ENCODE assay signal across 17 mouse cellular contexts in genomic region chr2:156222100-156222499, GRCm38 (mm10). TPM values are rescaled to one million over a fixed set of nuclear protein-coding genes. Genes with fewer than 3 reads are reported as not detected.
A peak's percentile ranks its signal among the peaks of the same experiment; 100 is the strongest.
DNase-seq lines count a peak whose midpoint lies in the region; ATAC-seq and TF ChIP-seq lines count a peak whose summit lies in the region.
"Had no signal": no experiment of that assay in that cellular context is flagged by ENCODE, and none has a peak within 500 bp of the region (broad histone marks: within the 10 kb centered on the region; RNA-seq: fewer than 3 reads in every experiment).

No protein-coding gene starts in this region.

- TF ChIP-seq CTCF in brain, embryonic 14.5 days (IDR thresholded peaks at IDR 0.05; ENCODE audit: borderline replicate concordance, extremely low read depth, insufficient read depth, insufficient read length), result no peak

- peak; percentile 79 for ATAC-seq in frontal cortex, adult (ENCODE audit: low TSS enrichment)
- ATAC-seq: forebrain, embryonic 14.5 days; forebrain, embryonic 16.5 days had no signal

- no peak for TF ChIP-seq POLR2A in brain, embryonic 14.5 days (IDR thresholded peaks at IDR 0.05; ENCODE audit: borderline replicate concordance, extremely low read depth, insufficient read depth, insufficient read length, poor library complexity, severe bottlenecking)

- DNase-seq in frontal cortex, adult 2 months (ENCODE audit: extremely low spot score in 1 of 2, low spot score in 1 of 2), result no peak
- peak; percentile 33 for DNase-seq in layer of hippocampus, adult 9-11 months
- DNase-seq in layer of hippocampus, adult 8-10 months (ENCODE audit: low spot score in 2 of 2), result no peak
- DNase-seq in 3T3-L1 (ENCODE audit: low read depth, low spot score), result peak; percentile 37
- peak; percentile 5 for DNase-seq in brain, embryonic 14.5 days (ENCODE audit: low read depth)
- no peak for DNase-seq in adrenal gland, postnatal 36 days
- DNase-seq: adrenal gland, adult 2 months; adrenal gland, postnatal 10 days; adrenal gland, postnatal 25 days; cerebellum, adult 11-12 months; cerebellum, adult 2 months; cerebellum, adult 9-10 months; cerebellum, postnatal 10 days; cerebellum, postnatal 25 days had no signal

RNA-seq across cellular contexts. Expression of gene Phf20, which starts 25.8 kb away (rescaled TPM):
- 29.7 and 34.2 TPM in 2 replicates for polyA plus RNA-seq in frontal cortex, adult 2 months (2012; rRNA removed)
- total RNA-seq in layer of hippocampus, adult 8-10 months (2022), result 100 to 1,000 TPM in 3 of 4 experiments, 10 to 100 TPM in 1; 98.7 to 122 (median 109) TPM
- polyA plus RNA-seq in brain, embryonic 14.5 days (2012; rRNA removed), result 28.8 and 31.4 TPM in 2 replicates
- total RNA-seq in adrenal gland, postnatal 36 days (2021), result 10 to 100 TPM; 31.8 to 45.5 TPM

RNA-seq across cellular contexts. Expression of gene Rbm39, which starts 42.1 kb away (rescaled TPM):
- 169 and 203 TPM in 2 replicates for polyA plus RNA-seq in frontal cortex, adult 2 months (2012; rRNA removed)
- 100 to 1,000 TPM; 305 to 360 (median 339) TPM for total RNA-seq in layer of hippocampus, adult 8-10 months (2022)
- 133 and 188 TPM in 2 replicates for polyA plus RNA-seq in brain, embryonic 14.5 days (2012; rRNA removed)
- total RNA-seq in adrenal gland, postnatal 36 days (2021), result 100 to 1,000 TPM; 334 to 392 TPM

Comparison
In these comparisons a context has a peak if more than half of its experiments do, and no peak if none do; other contexts are left out.
1. DNase-seq: peak in layer of hippocampus, adult 9-11 months (single experiment), 3T3-L1 (single experiment) and brain, embryonic 14.5 days (single experiment); none in frontal cortex, adult 2 months (0 of 2), layer of hippocampus, adult 8-10 months (0 of 2) and adrenal gland, postnatal 36 days (0 of 2).